Mouse (Mus musculus): Measurements from ENCODE around the gene Bhlhe41.

GRCm38 (mm10) chr6:145909943-145910342 is 44.6 kb upstream of the Bhlhe41 start:
- TF ChIP-seq CTCF (conservative IDR thresholded peaks at IDR 0.05; ENCODE audit: low read length) (no peak), POU5F1 (IDR thresholded peaks at IDR 0.05; ENCODE audit: borderline replicate concordance, low read length) (no peak), NANOG (IDR thresholded peaks at IDR 0.05; ENCODE audit: borderline replicate concordance, low read length) (no peak)
